Mouse (Mus musculus): ENCODE results near the gene Olfr213.
"Not testable (repeated sequence)": the region's sequence is repeated elsewhere in the genome, so short reads cannot be mapped to it uniquely, and the experiment has no call there.

DNA sequence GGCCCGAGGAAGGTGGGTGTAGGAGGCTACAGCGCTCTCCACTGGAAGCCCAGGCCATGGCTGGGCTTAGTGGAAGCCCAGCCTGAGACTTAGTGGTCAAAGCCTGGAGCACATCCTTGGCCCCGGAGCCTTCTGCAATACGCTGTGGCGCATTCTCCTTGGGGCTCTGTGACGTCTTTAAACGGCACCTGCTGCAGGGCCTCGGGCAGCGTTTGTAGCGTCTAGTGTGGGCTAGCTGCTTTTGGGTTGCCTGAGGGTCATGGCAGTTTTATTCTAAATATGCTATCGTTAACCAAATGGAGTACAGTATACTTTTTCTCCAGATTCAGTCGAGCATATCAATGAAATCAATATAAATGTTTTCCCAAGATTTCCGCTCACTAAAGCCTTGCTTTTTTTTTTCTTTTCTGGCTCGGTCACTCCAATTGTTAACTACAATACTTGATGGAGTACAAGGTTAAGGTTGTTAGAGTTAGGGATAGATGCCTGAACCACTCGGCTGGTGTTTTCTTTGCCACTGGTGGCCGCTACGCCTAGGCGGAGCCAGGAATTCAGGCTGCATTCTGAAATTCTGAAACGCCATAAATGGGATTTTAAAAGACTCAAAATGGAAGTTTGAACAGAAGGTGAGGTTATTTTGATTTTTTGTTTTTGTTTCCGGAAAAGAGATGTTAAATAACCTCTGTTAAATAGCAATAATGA lies 31.8 kb upstream of the Olfr213 start, which contains the start of gene Olfr212:
- not testable (repeated sequence) for TF ChIP-seq POLR2A (IDR thresholded peaks at IDR 0.05; ENCODE audit: insufficient read depth, low read depth, low read length); CTCF (IDR thresholded peaks at IDR 0.05); EP300 (IDR thresholded peaks at IDR 0.05; ENCODE audit: insufficient read depth, low read depth, low read length)

Measured in heart, adult 2 months (tissue).